ENCODE assay signal across 8 mouse cellular contexts in genomic region chr4:135709072-135709564, GRCm38 (mm10). TPM values are rescaled to one million over a fixed set of nuclear protein-coding genes. Genes with fewer than 3 reads are reported as not detected.
DNase-seq lines count a peak whose midpoint lies in the region; ATAC-seq and TF ChIP-seq lines count a peak whose summit lies in the region.

No protein-coding gene starts in this region.

- ATAC-seq in embryonic facial prominence, embryonic 15.5 days (ENCODE audit: insufficient number of reproducible peaks, low FRiP score, low TSS enrichment, low read depth) = peak; percentile 48; the same call in 1 of the 2 replicates
- no peak for ATAC-seq in limb, embryonic 15.5 days (ENCODE audit: insufficient number of reproducible peaks, low FRiP score, low TSS enrichment, low read depth)
- no peak for ATAC-seq in midbrain, postnatal 0 days (ENCODE audit: low FRiP score)

- H3K4me3 ChIP-seq in C2C12 (ENCODE audit: insufficient read depth, poor library complexity, severe bottlenecking) = no peak overlapping the region
- peak overlapping the region; percentile 39 for H3K4me3 ChIP-seq in bone marrow macrophage, adult 2 months (ENCODE audit: insufficient read depth, low read length)
- 0 out of 2 replicates have a peak overlapping the region, but pooled peaks have one; percentile 20 for H3K4me3 ChIP-seq in embryonic facial prominence, embryonic 15.5 days (replicated peaks)
- peak overlapping the region; percentile 39 for H3K4me3 ChIP-seq in heart, embryonic 10.5 days
- H3K4me3 ChIP-seq in limb, embryonic 15.5 days = peak overlapping the region; percentile 19; the same call in 1 of the 2 replicates
- H3K4me3 ChIP-seq in midbrain, postnatal 0 days (ENCODE audit: low read depth, low read length) = no peak overlapping the region

- H3K79me3 ChIP-seq in C2C12 (ENCODE audit: low read depth) = no peaks in the 10 kb centered on the region

- H3K79me2 ChIP-seq in C2C12 (ENCODE audit: control insufficient read depth, insufficient read depth) = no peaks in the 10 kb centered on the region

- no peaks in the 10 kb centered on the region for H3K36me3 ChIP-seq in C2C12 (ENCODE audit: control insufficient read depth, insufficient read depth)
- H3K36me3 ChIP-seq in embryonic facial prominence, embryonic 15.5 days = no peaks in the 10 kb centered on the region
- H3K36me3 ChIP-seq in heart, embryonic 10.5 days = no peaks in the 10 kb centered on the region
- H3K36me3 ChIP-seq in limb, embryonic 15.5 days = no peaks in the 10 kb centered on the region
- no peaks in the 10 kb centered on the region for H3K36me3 ChIP-seq in midbrain, postnatal 0 days (ENCODE audit: insufficient read depth, low read length)

- no peaks in the 10 kb centered on the region for H3K9me3 ChIP-seq in embryonic facial prominence, embryonic 15.5 days (replicated peaks)
- no peaks in the 10 kb centered on the region for H3K9me3 ChIP-seq in heart, embryonic 10.5 days
- H3K9me3 ChIP-seq in limb, embryonic 15.5 days = no peaks in the 10 kb centered on the region
- no peaks in the 10 kb centered on the region for H3K9me3 ChIP-seq in midbrain, postnatal 0 days (ENCODE audit: low read length)

- H3K4me1 ChIP-seq in bone marrow macrophage, adult 2 months (ENCODE audit: control insufficient read depth, insufficient read depth, low read length) = no peaks in the 10 kb centered on the region
- H3K4me1 ChIP-seq in embryonic facial prominence, embryonic 15.5 days = no peaks in the 10 kb centered on the region
- peaks cover 4% of the 10 kb centered on the region; the same call in 1 of the 2 replicates for H3K4me1 ChIP-seq in heart, embryonic 10.5 days
- 0 out of 2 replicates have a peak, but pooled peaks cover 3% of the 10 kb centered on the region for H3K4me1 ChIP-seq in limb, embryonic 15.5 days
- no peaks in the 10 kb centered on the region for H3K4me1 ChIP-seq in midbrain, postnatal 0 days (ENCODE audit: insufficient read depth, low read length)

- 15% methylated on average over 8 of the region's 8 CpGs for WGBS in embryonic facial prominence, embryonic 15.5 days
- 10% methylated on average over 8 of the region's 8 CpGs for WGBS in heart, embryonic 10.5 days
- WGBS in limb, embryonic 15.5 days = 10% methylated on average over 8 of the region's 8 CpGs
- WGBS in midbrain, postnatal 0 days = 9% methylated on average over 8 of the region's 8 CpGs

- H3K27me3 ChIP-seq in C2C12 (ENCODE audit: control insufficient read depth, insufficient read depth, insufficient read length) = peaks cover 18% of the 10 kb centered on the region
- no peaks in the 10 kb centered on the region for H3K27me3 ChIP-seq in embryonic facial prominence, embryonic 15.5 days
- peaks cover 25% of the 10 kb centered on the region for H3K27me3 ChIP-seq in heart, embryonic 10.5 days (ENCODE audit: insufficient read depth, poor library complexity, severe bottlenecking)
- no peaks in the 10 kb centered on the region for H3K27me3 ChIP-seq in limb, embryonic 15.5 days
- H3K27me3 ChIP-seq in midbrain, postnatal 0 days (ENCODE audit: insufficient read depth, low read length) = no peaks in the 10 kb centered on the region

- H3K4me2 ChIP-seq in embryonic facial prominence, embryonic 15.5 days (replicated peaks) = peak overlapping the region; percentile 41
- peak overlapping the region; percentile 39 for H3K4me2 ChIP-seq in limb, embryonic 15.5 days
- H3K4me2 ChIP-seq in midbrain, postnatal 0 days (ENCODE audit: low read depth, low read length, poor library complexity, severe bottlenecking) = no peak overlapping the region

- no peak overlapping the region for H3K27ac ChIP-seq in bone marrow macrophage, adult 2 months (ENCODE audit: insufficient read depth, low read depth, low read length)
- no peak overlapping the region for H3K27ac ChIP-seq in embryonic facial prominence, embryonic 15.5 days (replicated peaks)
- H3K27ac ChIP-seq in heart, embryonic 10.5 days = no peak overlapping the region
- H3K27ac ChIP-seq in limb, embryonic 15.5 days = no peak overlapping the region
- H3K27ac ChIP-seq in midbrain, postnatal 0 days (ENCODE audit: low read depth, low read length) = no peak overlapping the region

- DNase-seq in heart, embryonic 10.5 days (ENCODE audit: low spot score) = peak; percentile 88
- peak; percentile 84 for DNase-seq in kidney, adult 9 months
- DNase-seq in midbrain, postnatal 0 days (ENCODE audit: low spot score) = peak; percentile 66
- peak; percentile 61 to 78 for DNase-seq in spleen, postnatal 14 days (ENCODE audit: low spot score in 2 of 2)

- peak; percentile 86 for TF ChIP-seq CTCF in C2C12 (IDR thresholded peaks at IDR 0.05; ENCODE audit: control insufficient read depth, insufficient read depth, insufficient read length)
- peak; percentile 100 for TF ChIP-seq CTCF in bone marrow macrophage, adult 2 months (IDR thresholded peaks at IDR 0.05; ENCODE audit: low read depth, low read length)
- TF ChIP-seq CTCF in midbrain, postnatal 0 days (IDR thresholded peaks at IDR 0.05) = peak; percentile 76

- H3K9ac ChIP-seq in embryonic facial prominence, embryonic 15.5 days = no peak overlapping the region
- no peak overlapping the region for H3K9ac ChIP-seq in limb, embryonic 15.5 days
- no peak overlapping the region for H3K9ac ChIP-seq in midbrain, postnatal 0 days (replicated peaks; ENCODE audit: low read length, poor library complexity, severe bottlenecking)

- no peak for TF ChIP-seq POLR2A in bone marrow macrophage, adult 2 months (IDR thresholded peaks at IDR 0.05; ENCODE audit: borderline replicate concordance, low read depth, low read length)

- no peak overlapping the region for H3ac ChIP-seq in C2C12 (ENCODE audit: control insufficient read depth, insufficient read length, low read depth)

TF ChIP-seq in C2C12, 6 proteins besides CTCF, POLR2A, EP300 and RAD21:
- TF ChIP-seq CEBPB (IDR thresholded peaks at IDR 0.05; ENCODE audit: low read depth) (peak; percentile 34), FOSL1 (IDR thresholded peaks at IDR 0.05; ENCODE audit: insufficient read depth, low read length, poor library complexity, severe bottlenecking) (no peak)
TF ChIP-seq in C2C12: peak in this region for 1.

RNA-seq across cellular contexts. Expression of gene Il22ra1, which starts 18.9 kb away (rescaled TPM):
- polyA plus RNA-seq in C2C12 (2012; fragmentation: generic; extraction: Trizol) = 0.04 TPM
- not detected in 2 replicates for polyA plus RNA-seq in bone marrow macrophage, adult 2 months (2012; ENCODE audit: insufficient read depth, insufficient read length, missing spikeins)
- polyA plus RNA-seq in embryonic facial prominence, embryonic 15.5 days (2015; fragmentation: Nextera tagmentation; extraction: Ambion mirVana) = 0.62 and 1.1 TPM in 2 replicates
- polyA plus RNA-seq in heart, embryonic 10.5 days (2016; fragmentation: Nextera tagmentation; extraction: Ambion mirVana) = 0.13 TPM in 1 of 2 replicates, not detected in the other
- 1.0 and 1.1 TPM in 2 replicates for polyA plus RNA-seq in limb, embryonic 15.5 days (2015; fragmentation: Nextera tagmentation; extraction: Ambion mirVana)
- 0.11 TPM in 1 of 2 replicates, not detected in the other for total RNA-seq in midbrain, postnatal 0 days (2014; rRNA removed)
- polyA plus RNA-seq in midbrain, postnatal 0 days (2015; fragmentation: Nextera tagmentation; extraction: Ambion mirVana) = not detected in 2 replicates

RNA-seq across cellular contexts. Expression of gene Ifnlr1, which starts 23.0 kb away (rescaled TPM):
- polyA plus RNA-seq in C2C12 (2012; fragmentation: generic; extraction: Trizol) = not detected
- polyA plus RNA-seq in bone marrow macrophage, adult 2 months (2012; ENCODE audit: insufficient read depth, insufficient read length, missing spikeins) = not detected in 2 replicates
- polyA plus RNA-seq in embryonic facial prominence, embryonic 15.5 days (2015; fragmentation: Nextera tagmentation; extraction: Ambion mirVana) = 1.6 and 1.8 TPM in 2 replicates
- 0.18 and 0.28 TPM in 2 replicates for polyA plus RNA-seq in heart, embryonic 10.5 days (2016; fragmentation: Nextera tagmentation; extraction: Ambion mirVana)
- 1.4 and 1.7 TPM in 2 replicates for polyA plus RNA-seq in limb, embryonic 15.5 days (2015; fragmentation: Nextera tagmentation; extraction: Ambion mirVana)
- 0.22 and 0.28 TPM in 2 replicates for total RNA-seq in midbrain, postnatal 0 days (2014; rRNA removed)
- polyA plus RNA-seq in midbrain, postnatal 0 days (2015; fragmentation: Nextera tagmentation; extraction: Ambion mirVana) = 0.06 and 0.10 TPM in 2 replicates

RNA-seq across cellular contexts. Expression of gene Myom3, which starts 50.4 kb away (rescaled TPM):
- polyA plus RNA-seq in C2C12 (2012; fragmentation: generic; extraction: Trizol) = 0.40 TPM
- not detected in 2 replicates for polyA plus RNA-seq in bone marrow macrophage, adult 2 months (2012; ENCODE audit: insufficient read depth, insufficient read length, missing spikeins)
- 6.3 and 7.7 TPM in 2 replicates for polyA plus RNA-seq in embryonic facial prominence, embryonic 15.5 days (2015; fragmentation: Nextera tagmentation; extraction: Ambion mirVana)
- 0.05 TPM in 1 of 2 replicates, not detected in the other for polyA plus RNA-seq in heart, embryonic 10.5 days (2016; fragmentation: Nextera tagmentation; extraction: Ambion mirVana)
- polyA plus RNA-seq in limb, embryonic 15.5 days (2015; fragmentation: Nextera tagmentation; extraction: Ambion mirVana) = 7.8 and 15.1 TPM in 2 replicates
- 0.60 and 0.99 TPM in 2 replicates for total RNA-seq in midbrain, postnatal 0 days (2014; rRNA removed)
- 1.4 and 1.6 TPM in 2 replicates for polyA plus RNA-seq in midbrain, postnatal 0 days (2015; fragmentation: Nextera tagmentation; extraction: Ambion mirVana)

Comparison
In these comparisons a context has a peak if more than half of its experiments do, and no peak if none do; other contexts are left out.
1. H3K4me3 ChIP-seq: peak in bone marrow macrophage, adult 2 months (single experiment), embryonic facial prominence, embryonic 15.5 days (single experiment), heart, embryonic 10.5 days (single experiment) and limb, embryonic 15.5 days (single experiment); none in C2C12 (single experiment) and midbrain, postnatal 0 days (single experiment).
2. Peak in every context shown above with its lines, with median percentiles within 50 percentile points of each other: CTCF ChIP-seq and DNase-seq.